8 mouse cellular contexts compared by ENCODE assay signal in genomic region chr14:122104881-122105280, GRCm38 (mm10). TPM values are rescaled to one million over a fixed set of nuclear protein-coding genes. Genes with fewer than 3 reads are reported as not detected.
DNase-seq lines count a peak whose midpoint lies in the region; ATAC-seq lines count a peak whose summit lies in the region.

No protein-coding gene starts in this region.

- no peaks in the 10 kb centered on the region for H3K27me3 ChIP-seq in hindbrain, embryonic 16.5 days (replicated peaks; ENCODE audit: control insufficient read depth, insufficient read depth, low read length)

- no peaks in the 10 kb centered on the region for H3K36me3 ChIP-seq in hindbrain, embryonic 16.5 days (ENCODE audit: control insufficient read depth, insufficient read depth, low read length)
- H3K36me3 ChIP-seq in macrophage (ENCODE audit: inconsistent target), result no peaks in the 10 kb centered on the region

- peaks cover 28% of the 10 kb centered on the region for H3K79me2 ChIP-seq in macrophage (ENCODE audit: inconsistent target)

- peaks cover 28% of the 10 kb centered on the region for H3K4me1 ChIP-seq in hindbrain, embryonic 16.5 days (ENCODE audit: control insufficient read depth, insufficient read depth, low read depth, low read length)

- 1% methylated on average over 24 of the region's 24 CpGs for WGBS in hindbrain, embryonic 16.5 days
- 3% methylated on average over 20 of the region's 24 CpGs for WGBS in macrophage (ENCODE audit: missing documents)

- peak overlapping the region; percentile 59 for H3K9ac ChIP-seq in hindbrain, embryonic 16.5 days (ENCODE audit: low read depth, low read length)

- peak; percentile 89 for DNase-seq in WW6 (ENCODE audit: low read depth, low spot score)
- DNase-seq in cerebellum, postnatal 4 days (ENCODE audit: low spot score in 2 of 2), result peak; percentile 77 to 87
- peak; percentile 95 for DNase-seq in gastrocnemius, adult 18-20 months (ENCODE audit: low spot score)
- DNase-seq in left cerebral cortex, adult 18-20 months (ENCODE audit: low spot score in 2 of 2), result peak; percentile 87 to 92
- peak; percentile 95 for DNase-seq in right cerebral cortex, adult 18-20 months
- peak; percentile 79 for DNase-seq in urinary bladder, postnatal 10 days (ENCODE audit: low spot score)

- H3K27ac ChIP-seq in hindbrain, embryonic 16.5 days (ENCODE audit: low read depth, low read length), result peak overlapping the region; percentile 83
- peak overlapping the region; percentile 58 for H3K27ac ChIP-seq in macrophage

- no peaks in the 10 kb centered on the region for H3K9me3 ChIP-seq in hindbrain, embryonic 16.5 days (ENCODE audit: control insufficient read depth, low read length)

- H3K4me3 ChIP-seq in hindbrain, embryonic 16.5 days (ENCODE audit: low read length), result peak overlapping the region; percentile 47
- peak overlapping the region; percentile 43 for H3K4me3 ChIP-seq in macrophage (ENCODE audit: inconsistent target)

- ATAC-seq in hindbrain, embryonic 16.5 days, result peak; percentile 94

- peak overlapping the region; percentile 69 for H3K4me2 ChIP-seq in hindbrain, embryonic 16.5 days (ENCODE audit: low read length)

RNA-seq across cellular contexts. Expression of gene Tm9sf2, which starts 2.0 kb away (rescaled TPM):
- 10 to 100 TPM; 64.4 to 65.5 TPM for total RNA-seq in gastrocnemius, adult 18-20 months (2021)
- polyA plus RNA-seq in hindbrain, embryonic 16.5 days (2015; fragmentation: Nextera tagmentation; extraction: Ambion mirVana), result 117 and 122 TPM in 2 replicates
- 100 to 1,000 TPM; 110 to 113 TPM for total RNA-seq in left cerebral cortex, adult 18-20 months (2021)
- 10 to 100 TPM; 13.4 to 56.4 (median 35.8) TPM for total RNA-seq in macrophage (2018; cell fraction: chromatin; rRNA removed)
- total RNA-seq in macrophage (2018; cell fraction: cytosol; rRNA removed), result 100 to 1,000 TPM in 13 of 26 experiments, 10 to 100 TPM in 13; 66.1 to 164 (median 104) TPM
- 100 to 1,000 TPM in 22 of 26 experiments, 10 to 100 TPM in 4; 48.1 to 201 (median 130) TPM for total RNA-seq in macrophage (2018; cell fraction: nucleus; rRNA removed)
- polyA plus RNA-seq in macrophage (2018), result 98.5 to 135 TPM (median 122 TPM) in 3 replicates

Comparison
In these comparisons a context has a peak if more than half of its experiments do, and no peak if none do; other contexts are left out.
1. Peak in every context shown above with its lines: DNase-seq, ATAC-seq, H3K4me3 ChIP-seq and H3K27ac ChIP-seq.